Mouse (Mus musculus): ENCODE measurements around the gene Daam1.

The Daam1 gene

DNA sequence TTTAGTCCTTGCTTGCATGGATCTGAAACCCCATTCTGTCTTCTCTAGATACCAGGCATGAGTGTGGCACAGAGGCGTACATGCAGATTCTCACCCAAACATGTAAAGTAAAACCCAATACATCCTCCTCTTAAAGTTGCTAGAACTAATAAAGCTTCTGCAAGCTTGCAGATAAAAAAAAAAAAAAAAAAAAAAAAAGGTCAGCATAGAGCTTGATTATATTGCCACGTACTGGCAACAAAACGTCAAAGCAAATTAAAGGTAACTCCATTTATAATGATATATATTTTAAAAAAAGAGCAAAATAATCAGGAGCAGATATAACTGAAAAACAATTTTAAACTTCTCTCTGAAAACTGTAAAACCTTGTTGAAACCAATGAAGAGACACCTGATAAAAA is 210.4 kb downstream of the Daam1 start:
- DNase-seq (ENCODE audit: low read depth, low spot score): no peak

All from A20 (cell line).